Mouse (Mus musculus): ENCODE data around the gene Mycl. TPM values are rescaled to one million over a fixed set of nuclear protein-coding genes. Genes with fewer than 3 reads are reported as not detected.

Mycl gene
- polyA plus RNA-seq, 1 experiment = 5.8 TPM

GRCm38 (mm10) chr4:123043858-123044257 lies 48.4 kb downstream of the Mycl start:
- WGBS = 53% methylated on average over 1 of the region's 1 CpGs
- TF ChIP-seq POLR2A (IDR thresholded peaks at IDR 0.05; ENCODE audit: borderline replicate concordance, insufficient read depth, low read length) = no peak
- TF ChIP-seq CTCF (IDR thresholded peaks at IDR 0.05; ENCODE audit: borderline replicate concordance, insufficient read depth, low read depth, low read length) = no peak
- Histone ChIP-seq H3K27me3 (ENCODE audit: control insufficient read depth, insufficient read depth, low read length) (no peaks in the 10 kb centered on the region), H3K27ac (ENCODE audit: insufficient read depth, low read length) (no peak overlapping the region), H3K4me3 (replicated peaks; ENCODE audit: insufficient read depth, low read depth, low read length) (no peak overlapping the region), H3K4me1 (ENCODE audit: control insufficient read depth, insufficient read depth, low read length) (0 out of 2 replicates have a peak, but pooled peaks cover 2% of the 10 kb centered on the region)
- no peak for DNase-seq

- Histone ChIP-seq H3K27ac (ENCODE audit: insufficient read depth, low read length) (no peak overlapping the region), H3K4me1 (ENCODE audit: control insufficient read depth, insufficient read depth, low read length) (no peaks in the 10 kb centered on the region), H3K27me3 (ENCODE audit: control insufficient read depth, insufficient read depth, low read length) (no peaks in the 10 kb centered on the region), H3K4me3 (replicated peaks; ENCODE audit: insufficient read depth, low read depth, low read length) (no peak overlapping the region)
- DNase-seq = no peak
- 75% methylated on average over 4 of the region's 4 CpGs for WGBS
- TF ChIP-seq POLR2A (IDR thresholded peaks at IDR 0.05; ENCODE audit: borderline replicate concordance, insufficient read depth, low read length) (no peak), CTCF (IDR thresholded peaks at IDR 0.05; ENCODE audit: borderline replicate concordance, insufficient read depth, low read depth, low read length) (no peak)
Measured at GRCm38 (mm10) chr4:123044842-123045241, 49.4 kb downstream of the Mycl start.

GRCm38 (mm10) chr4:123046300-123046699 lies 50.8 kb downstream of the Mycl start:
- TF ChIP-seq CTCF (IDR thresholded peaks at IDR 0.05; ENCODE audit: borderline replicate concordance, insufficient read depth, low read depth, low read length) (no peak), POLR2A (IDR thresholded peaks at IDR 0.05; ENCODE audit: borderline replicate concordance, insufficient read depth, low read length) (no peak)
- H3K27ac ChIP-seq (ENCODE audit: insufficient read depth, low read length) = no peak overlapping the region
- no peak for DNase-seq

GRCm38 (mm10) chr4:123050681-123051211 lies 55.3 kb downstream of the Mycl start:
- Histone ChIP-seq H3K4me3 (replicated peaks; ENCODE audit: insufficient read depth, low read depth, low read length) (no peak overlapping the region), H3K27ac (ENCODE audit: insufficient read depth, low read length) (no peak overlapping the region), H3K27me3 (ENCODE audit: control insufficient read depth, insufficient read depth, low read length) (no peaks in the 10 kb centered on the region), H3K4me1 (ENCODE audit: control insufficient read depth, insufficient read depth, low read length) (peaks cover 21% of the 10 kb centered on the region)
- 29% methylated on average over 5 of the region's 5 CpGs for WGBS
- peak; percentile 58 to 63 for DNase-seq
- TF ChIP-seq POLR2A (IDR thresholded peaks at IDR 0.05; ENCODE audit: borderline replicate concordance, insufficient read depth, low read length) (no peak), CTCF (IDR thresholded peaks at IDR 0.05; ENCODE audit: borderline replicate concordance, insufficient read depth, low read depth, low read length) (no peak)

More at GRCm38 (mm10) chr4:123046300-123046699, 50.8 kb downstream of the Mycl start:
- peaks cover 10% of the 10 kb centered on the region for H3K4me1 ChIP-seq (ENCODE audit: control insufficient read depth, insufficient read depth, low read length)
- H3K4me3 ChIP-seq (replicated peaks; ENCODE audit: insufficient read depth, low read depth, low read length) = no peak overlapping the region
- WGBS = 62% methylated on average over 3 of the region's 3 CpGs
- H3K27me3 ChIP-seq (ENCODE audit: control insufficient read depth, insufficient read depth, low read length) = no peaks in the 10 kb centered on the region

Other genes with a start within 250 kb of the Mycl start
- gene Ppt1, start 159.4 kb upstream of the Mycl start, polyA plus RNA-seq (2012; rRNA removed) = 131 and 133 TPM in 2 replicates
- gene Cap1, start 109.6 kb upstream of the Mycl start, polyA plus RNA-seq (2012; rRNA removed) = 82.1 and 89.7 TPM in 2 replicates
- gene Mfsd2a, start 34.5 kb upstream of the Mycl start, polyA plus RNA-seq (2012; rRNA removed) = 32.9 and 34.4 TPM in 2 replicates
- gene Trit1, start 20.9 kb downstream of the Mycl start, polyA plus RNA-seq (2012; rRNA removed) = 10.9 and 11.0 TPM in 2 replicates
- 0.10 and 0.24 TPM in 2 replicates for gene Bmp8b, start 109.5 kb downstream of the Mycl start, polyA plus RNA-seq (2012; rRNA removed)
- gene Oxct2b, start 120.6 kb downstream of the Mycl start, polyA plus RNA-seq (2012; rRNA removed) = 0.11 TPM in 2 replicates
- gene Ppie, start 144.3 kb downstream of the Mycl start, polyA plus RNA-seq (2012; rRNA removed) = 24.6 and 25.3 TPM in 2 replicates
- gene Hpcal4, start 187.6 kb downstream of the Mycl start, polyA plus RNA-seq (2012; rRNA removed) = 23.9 and 25.7 TPM in 2 replicates
- gene Nt5c1a, start 205.9 kb downstream of the Mycl start, polyA plus RNA-seq (2012; rRNA removed) = 9.8 and 12.8 TPM in 2 replicates
- 3.1 and 3.5 TPM in 2 replicates for gene Heyl, start 237.9 kb downstream of the Mycl start, polyA plus RNA-seq (2012; rRNA removed)

Measured in cerebellum, adult 2 months (tissue).